Mouse (Mus musculus) ovary, adult 18-20 months (tissue): ENCODE results near the gene Slc25a5.
A peak's percentile ranks its signal among the peaks of the same experiment; 100 is the strongest.

Experiments used
- DNase-seq: peaks from one replicate; pipeline ENCODE4 v3.0.0; 2022; ENCODE audit warnings: low spot score, mixed read lengths

Gene Slc25a5

DNA sequence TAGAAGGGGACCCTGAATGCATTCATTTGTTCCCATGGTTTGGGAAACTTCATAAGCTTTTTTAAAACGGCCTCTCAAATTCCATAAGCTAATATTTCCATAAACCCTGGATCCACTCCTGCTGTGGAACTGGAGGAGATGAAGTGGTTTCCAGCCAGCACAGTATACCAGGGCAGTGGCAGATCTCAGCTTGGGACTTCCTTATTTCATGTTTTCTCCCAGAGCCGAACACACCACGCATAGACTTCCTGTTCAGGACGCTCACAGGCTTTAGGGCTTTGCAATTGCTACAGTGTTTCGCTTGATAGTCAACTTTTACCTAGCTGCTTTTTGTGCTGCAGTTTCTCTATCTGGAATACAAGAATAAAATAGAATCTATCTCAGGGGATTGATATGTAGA is 7.7 kb downstream of the Slc25a5 start:
- DNase-seq = no peak

- no peak for DNase-seq
These were observed 8.7 kb downstream of the Slc25a5 start for GRCm38 (mm10) chrX:36804196-36804595.

GRCm38 (mm10) chrX:36805466-36806235 is 10.2 kb downstream of the Slc25a5 start:
- no peak for DNase-seq

DNA sequence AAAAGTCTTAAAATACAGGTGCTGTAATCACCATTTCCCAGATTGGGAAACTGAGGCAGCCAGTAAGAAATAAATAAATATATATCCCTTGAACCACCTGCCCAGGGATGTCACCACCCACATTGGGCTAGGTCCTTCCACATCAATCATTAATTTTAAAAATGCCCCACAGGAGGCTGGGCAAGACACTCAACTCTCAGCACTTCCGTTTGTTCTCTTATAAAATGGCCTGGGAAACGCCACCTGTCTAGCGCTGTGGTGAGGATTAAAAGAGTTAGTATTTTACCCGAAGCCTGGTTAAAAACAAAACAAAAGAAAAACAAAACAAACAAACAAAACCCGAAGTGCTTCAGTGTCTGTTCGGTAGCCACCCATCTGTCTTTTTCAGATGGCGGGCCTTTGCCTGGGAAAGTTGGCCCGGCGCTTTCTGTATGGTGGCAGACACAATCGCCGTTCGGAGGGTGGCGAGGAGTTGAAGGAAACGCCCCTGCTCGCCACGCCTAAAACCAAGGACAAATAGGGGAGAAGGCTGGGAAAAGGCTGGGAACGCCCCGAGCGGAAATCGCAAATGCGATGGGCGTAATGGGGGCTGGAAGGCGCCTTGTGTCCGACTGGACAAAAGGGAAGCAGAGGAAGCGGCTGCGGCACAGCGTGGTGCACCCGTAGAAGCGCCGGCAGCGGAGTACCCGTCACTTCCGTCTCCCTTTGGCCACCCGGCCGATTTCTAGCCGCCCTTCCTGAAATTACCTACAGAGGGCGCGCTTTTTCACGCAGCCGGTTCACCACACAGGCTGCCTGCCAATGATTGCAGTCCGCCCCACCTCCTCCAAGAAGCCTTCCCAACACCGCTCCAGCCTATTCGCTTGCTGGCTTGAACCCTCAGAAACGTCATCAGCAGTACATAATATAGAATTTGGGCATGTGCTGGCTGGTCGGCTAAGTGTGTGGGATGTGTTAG is 12.2 kb downstream of the Slc25a5 start:
- peak; percentile 86 for DNase-seq

- no peak for DNase-seq
These were observed 12.8 kb downstream of the Slc25a5 start for GRCm38 (mm10) chrX:36808318-36808683.

GRCm38 (mm10) chrX:36811377-36811776 is 15.9 kb downstream of the Slc25a5 start:
- no peak for DNase-seq

DNA sequence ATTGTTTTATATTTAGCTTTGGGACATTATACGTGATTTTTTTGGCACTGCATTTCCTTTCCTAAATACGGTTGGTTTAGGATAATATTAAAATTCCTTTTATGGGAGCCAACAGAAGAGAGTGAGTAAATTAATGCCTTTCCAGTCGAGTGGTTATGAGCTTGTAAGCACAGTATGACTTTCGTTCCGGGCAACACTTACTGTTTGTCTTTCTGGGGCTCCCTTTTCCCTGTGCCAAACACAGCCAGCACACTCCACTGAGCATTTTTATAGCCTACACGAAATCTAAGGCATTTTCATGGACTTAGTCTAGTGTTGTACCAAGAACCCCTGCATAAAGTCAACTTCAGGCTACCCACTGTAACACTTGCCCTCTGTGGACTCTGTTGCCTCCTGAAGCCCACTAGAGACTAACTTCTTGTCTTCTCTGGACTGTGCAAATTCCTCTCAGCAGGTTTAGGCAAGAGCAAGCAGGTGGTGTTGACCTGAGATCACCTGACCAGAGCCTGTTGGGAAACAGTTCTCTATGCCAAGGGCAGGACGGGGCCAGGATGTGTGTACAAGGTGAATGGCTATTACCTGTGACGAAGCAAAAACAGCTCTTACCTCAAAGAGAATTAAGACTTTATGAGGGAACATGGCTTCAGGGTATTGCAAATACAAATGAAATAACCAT is 18.8 kb downstream of the Slc25a5 start:
- DNase-seq = no peak

DNA sequence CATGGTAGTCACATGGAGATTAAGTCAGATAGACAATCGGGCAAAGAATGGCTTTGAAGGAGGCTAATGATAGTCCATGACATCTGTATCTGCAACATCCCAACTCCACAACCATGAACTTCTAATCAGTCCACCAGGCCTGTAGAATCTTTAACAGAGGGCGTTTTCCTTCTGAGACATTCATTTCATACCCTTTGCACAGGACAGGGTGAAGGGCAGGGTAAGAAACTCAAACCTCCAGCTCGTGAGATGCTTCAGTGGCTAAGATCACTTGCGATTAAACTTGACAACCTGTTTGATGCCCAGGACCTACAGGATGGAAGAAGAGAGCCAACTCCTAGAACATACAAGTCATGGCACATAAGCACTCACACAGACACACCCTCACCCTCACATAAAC is 19.6 kb downstream of the Slc25a5 start:
- no peak for DNase-seq

DNA sequence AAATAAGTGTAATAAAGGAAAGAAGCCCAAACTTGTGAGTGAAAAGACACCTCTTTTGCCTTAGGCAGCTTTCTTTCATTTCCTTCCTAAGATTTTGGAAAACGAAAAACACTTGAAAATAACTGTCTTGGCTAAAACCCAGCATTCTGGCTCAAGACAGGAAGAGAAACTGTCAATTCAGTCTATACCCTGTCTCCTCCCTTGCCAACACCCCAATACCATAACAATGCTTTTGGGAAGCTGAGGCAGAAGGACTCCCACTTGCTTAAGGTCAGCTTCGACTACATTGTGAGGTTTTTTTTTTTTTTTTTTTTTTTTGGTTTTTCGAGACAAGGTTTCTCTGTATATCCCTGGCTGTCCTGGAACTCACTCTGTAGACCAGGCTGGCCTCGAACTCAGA is 20.0 kb downstream of the Slc25a5 start:
- no peak for DNase-seq

GRCm38 (mm10) chrX:36816368-36816899 is 21.0 kb downstream of the Slc25a5 start:
- DNase-seq = no peak

DNA sequence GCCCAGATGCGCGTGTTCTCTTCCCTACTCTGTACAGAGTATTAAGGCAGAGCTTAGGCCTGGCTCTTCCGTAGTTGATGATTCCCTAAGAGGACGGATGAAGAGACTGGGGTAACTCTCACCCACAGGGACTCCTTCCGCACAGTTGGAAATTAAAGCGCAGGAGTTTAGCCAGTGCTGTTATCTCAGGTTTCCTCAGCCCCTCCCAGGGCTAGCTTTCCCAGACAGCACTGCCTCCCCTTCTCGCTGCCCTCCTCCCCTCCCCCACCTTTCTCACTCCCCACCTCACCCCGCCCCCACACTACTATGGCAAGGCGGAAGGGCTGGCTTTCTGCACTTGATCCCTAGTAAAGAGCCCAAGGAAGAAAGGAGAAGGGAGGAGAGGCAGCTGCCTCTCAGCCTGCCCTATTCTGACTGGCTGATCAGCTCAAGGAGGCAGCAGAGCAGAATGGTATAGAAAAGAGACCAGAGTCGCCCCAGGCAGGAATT is 21.5 kb downstream of the Slc25a5 start:
- no peak for DNase-seq

- DNase-seq = no peak
These were observed 24.1 kb downstream of the Slc25a5 start for GRCm38 (mm10) chrX:36819575-36819974.

DNA sequence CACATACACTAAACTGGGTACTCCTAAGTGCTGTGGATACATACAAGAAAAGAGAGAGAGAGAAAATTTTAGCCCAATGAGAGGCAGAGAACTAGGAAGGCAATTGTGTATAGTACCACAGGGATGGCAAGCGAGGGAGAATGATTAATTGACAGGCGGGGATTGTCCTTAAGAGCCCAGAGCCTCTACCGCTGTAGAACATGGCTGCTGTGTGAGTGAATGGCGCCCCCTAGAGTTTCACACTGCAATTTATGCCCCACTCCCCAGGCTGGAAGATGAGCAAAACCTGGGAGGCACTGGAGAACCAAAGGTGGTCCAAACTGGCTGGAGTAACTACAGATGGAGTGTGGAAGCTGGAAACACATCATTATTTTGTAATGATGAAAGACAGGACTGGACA is 24.8 kb downstream of the Slc25a5 start:
- DNase-seq = no peak

GRCm38 (mm10) chrX:36823932-36824711 is 28.7 kb downstream of the Slc25a5 start:
- DNase-seq = no peak

GRCm38 (mm10) chrX:36825032-36825431 is 29.6 kb downstream of the Slc25a5 start:
- no peak for DNase-seq

DNA sequence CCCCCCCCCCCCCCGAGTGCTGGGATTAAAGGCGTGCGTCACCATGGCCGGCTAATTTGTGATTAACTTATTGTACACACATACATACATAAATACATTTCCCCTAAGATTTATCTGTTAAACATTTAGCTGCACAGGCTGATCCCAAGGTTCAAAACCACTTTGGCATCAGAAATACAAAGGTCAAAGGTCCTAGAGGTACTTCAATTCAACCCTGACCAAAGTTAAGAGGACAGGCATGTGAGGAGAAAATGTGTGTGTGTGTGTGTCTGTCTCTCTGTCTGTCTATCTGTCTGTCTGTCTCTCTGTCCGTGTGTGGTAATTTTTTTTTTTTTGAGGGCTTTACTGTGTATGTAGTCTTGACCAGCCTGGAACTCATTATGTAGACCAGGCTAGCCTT is 31.4 kb downstream of the Slc25a5 start:
- DNase-seq = no peak

GRCm38 (mm10) chrX:36830271-36830670 is 34.8 kb downstream of the Slc25a5 start:
- DNase-seq = peak; percentile 43

DNA sequence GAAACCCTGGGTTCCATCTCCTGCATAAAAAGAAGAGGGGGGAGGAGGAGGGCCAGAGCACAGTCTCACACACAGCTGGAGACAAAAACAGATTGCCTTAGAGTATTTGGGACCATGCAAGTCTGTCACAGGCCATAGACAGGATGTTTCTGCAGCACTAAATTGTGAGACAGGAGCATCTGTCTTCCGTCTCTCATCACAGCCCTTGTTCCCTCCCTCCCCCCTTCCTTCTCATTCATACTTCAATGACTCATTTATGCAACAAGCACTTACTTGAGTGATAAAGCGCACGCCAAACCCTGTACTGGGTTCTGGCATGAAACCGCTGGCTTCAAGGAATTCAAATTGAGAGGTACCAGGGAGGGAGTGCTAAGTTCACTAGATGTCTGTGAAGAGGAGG is 36.2 kb downstream of the Slc25a5 start:
- no peak for DNase-seq

DNA sequence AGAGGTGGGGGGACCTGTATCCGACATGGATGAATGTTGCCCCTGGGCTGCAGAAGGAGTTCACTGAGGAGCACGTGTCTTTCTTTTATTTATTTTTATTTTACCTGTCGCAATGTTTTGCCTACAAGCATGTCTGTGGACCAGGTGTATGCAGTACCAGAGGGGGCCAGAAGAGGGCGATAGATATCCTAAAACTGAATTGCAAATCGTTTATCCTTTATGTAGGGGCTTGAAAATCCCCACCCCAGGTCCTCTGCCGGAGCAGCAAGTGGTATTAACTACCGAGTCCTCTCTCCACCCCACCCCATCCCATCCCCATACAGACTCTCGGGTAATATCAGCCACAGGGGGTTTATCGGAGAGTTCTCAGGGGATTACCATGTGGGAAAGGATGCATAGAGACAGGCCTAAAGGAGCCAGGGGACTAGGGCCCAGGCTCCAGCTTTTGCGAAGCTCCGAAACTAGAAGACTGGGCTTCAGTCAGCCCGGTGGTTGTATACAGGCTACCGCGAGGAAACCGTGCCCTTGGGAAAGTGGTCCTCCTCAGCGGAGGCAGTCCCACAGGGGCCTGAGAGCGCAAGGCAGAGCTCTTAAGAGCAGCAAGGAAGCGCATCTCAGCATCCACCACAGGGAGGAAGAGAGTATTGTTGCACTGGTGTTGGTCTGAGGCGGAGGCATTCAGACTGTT is 38.1 kb downstream of the Slc25a5 start:
- DNase-seq = no peak

GRCm38 (mm10) chrX:36837069-36837676 is 41.7 kb downstream of the Slc25a5 start:
- no peak for DNase-seq
